8 mouse cellular contexts compared by ENCODE assay signal in the genomic region with DNA sequence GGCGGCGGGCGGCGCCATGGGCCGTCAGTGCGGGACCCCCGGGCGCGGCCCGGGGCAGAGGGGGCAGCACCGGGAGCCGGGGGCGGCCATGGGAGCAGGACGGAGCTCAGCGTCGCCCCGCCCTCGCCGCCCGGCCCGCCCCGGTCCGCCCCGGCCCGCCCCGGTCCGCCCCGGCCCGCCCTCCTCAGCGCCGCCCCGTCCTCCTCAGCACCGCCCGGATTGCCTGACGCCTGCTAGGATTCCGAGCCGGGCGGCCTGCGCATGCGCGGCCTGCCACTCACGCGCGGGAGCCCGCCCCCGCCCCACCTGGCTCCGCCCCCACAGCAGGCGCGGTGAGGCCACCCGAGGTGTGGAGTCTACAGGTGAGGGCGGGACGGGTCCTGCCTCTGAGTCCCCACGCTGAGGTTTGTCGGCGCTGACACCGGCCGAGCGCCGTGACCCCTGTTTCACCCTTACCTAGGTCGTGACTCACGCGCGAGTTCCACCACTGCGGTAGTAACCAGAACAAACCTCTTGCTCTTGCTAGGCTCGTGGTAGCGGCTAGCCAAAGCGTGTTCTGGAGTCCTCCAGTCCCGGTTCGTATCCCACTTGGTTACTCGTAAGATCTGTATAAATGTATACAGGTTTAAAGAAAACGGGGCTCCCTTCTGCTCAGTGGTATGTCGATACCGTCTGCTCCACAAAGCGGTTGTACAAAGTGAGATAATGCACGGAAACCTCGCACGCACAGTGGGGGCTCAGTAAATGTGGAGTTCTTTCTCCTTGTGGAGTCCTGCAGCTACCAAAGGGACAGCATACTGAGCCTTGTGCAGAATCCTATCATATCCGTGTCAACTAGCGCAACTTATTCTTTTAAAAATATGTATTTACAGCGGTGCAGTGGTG. TPM values are rescaled to one million over a fixed set of nuclear protein-coding genes. Genes with fewer than 3 reads are reported as not detected.
A peak's percentile ranks its signal among the peaks of the same experiment; 100 is the strongest.
DNase-seq lines count a peak whose midpoint lies in the region; ATAC-seq and TF ChIP-seq lines count a peak whose summit lies in the region.

A gene (minus strand): TSS at position 51 of the 885 bp plus-strand sequence.

- no peak for TF ChIP-seq EP300 in CH12.LX (IDR thresholded peaks at IDR 0.05; ENCODE audit: low read length)
- TF ChIP-seq EP300 in heart, postnatal 0 days (IDR thresholded peaks at IDR 0.05; ENCODE audit: low read depth): no peak

- in situ Hi-C loops in CH12.LX (cut with MboI; ENCODE audit: low pct_ligation_motif_present, low pct_unique_long_range_greater_than_20kb, low sequenced_read_pairs): no loop called here

- H3K4me3 ChIP-seq in CH12.LX (replicated peaks in 1 of 3; ENCODE audit: low read depth in 2 of 3, low read length in 2 of 3, poor library complexity in 1 of 3): peak within 1 kb of the TSS; percentile 67 to 90 (median 79)
- peak within 1 kb of the TSS; percentile 91 for H3K4me3 ChIP-seq in forebrain, embryonic 12.5 days (replicated peaks)
- H3K4me3 ChIP-seq in heart, postnatal 0 days (ENCODE audit: low read depth, low read length): peak within 1 kb of the TSS; percentile 97
- peak within 1 kb of the TSS; percentile 80 for H3K4me3 ChIP-seq in liver, embryonic 16.5 days (ENCODE audit: low read depth, low read length)
- H3K4me3 ChIP-seq in neural tube, embryonic 13.5 days: peak within 1 kb of the TSS; percentile 78
- H3K4me3 ChIP-seq in testis, adult 2 months (ENCODE audit: control insufficient read depth, low read depth, low read length): peak within 1 kb of the TSS; percentile 87

- peaks cover 11% of the 10 kb centered on the region for H3K27me3 ChIP-seq in CH12.LX (replicated peaks)
- H3K27me3 ChIP-seq in forebrain, embryonic 12.5 days: peaks cover 12% of the 10 kb centered on the region
- H3K27me3 ChIP-seq in heart, postnatal 0 days (ENCODE audit: control insufficient read depth, insufficient read depth, low read length): no peaks in the 10 kb centered on the region
- peaks cover 18% of the 10 kb centered on the region for H3K27me3 ChIP-seq in liver, embryonic 16.5 days (ENCODE audit: control insufficient read depth, insufficient read depth, low read depth, low read length)
- H3K27me3 ChIP-seq in neural tube, embryonic 13.5 days: no peaks in the 10 kb centered on the region
- no peaks in the 10 kb centered on the region for H3K27me3 ChIP-seq in testis, adult 2 months (ENCODE audit: control insufficient read depth, insufficient read depth, low read length)

- H3K4me1 ChIP-seq in CH12.LX (ENCODE audit: control insufficient read depth in 1 of 2, insufficient read depth in 2 of 2): peaks cover 15 to 40% of the 10 kb centered on the region in 2 experiments
- peaks cover 15% of the 10 kb centered on the region for H3K4me1 ChIP-seq in forebrain, embryonic 12.5 days
- peaks cover 41% of the 10 kb centered on the region for H3K4me1 ChIP-seq in heart, postnatal 0 days (ENCODE audit: control insufficient read depth, insufficient read depth)
- H3K4me1 ChIP-seq in liver, embryonic 16.5 days (ENCODE audit: control insufficient read depth, low read depth, low read length): peaks cover 17% of the 10 kb centered on the region
- peaks cover 21% of the 10 kb centered on the region for H3K4me1 ChIP-seq in neural tube, embryonic 13.5 days (replicated peaks)
- peaks cover 20% of the 10 kb centered on the region for H3K4me1 ChIP-seq in testis, adult 2 months (ENCODE audit: control insufficient read depth, insufficient read depth, low read length)

- TF ChIP-seq RAD21 in CH12.LX (IDR thresholded peaks at IDR 0.05; ENCODE audit: low read depth, low read length): no peak

- DNase-seq in CH12.LX (ENCODE audit: extremely low read depth): peak; percentile 91
- peak; percentile 74 for DNase-seq in c-Kit-positive CD71-positive TER-119-negative erythroid progenitor cells, embryonic 14.5 days (ENCODE audit: low read depth)
- DNase-seq in heart, postnatal 0 days (ENCODE audit: low spot score): peak; percentile 87
- peak; percentile 96 to 98 for DNase-seq in kidney, postnatal 4 days

- no peaks in the 10 kb centered on the region for H3K36me3 ChIP-seq in CH12.LX (replicated peaks in 1 of 2; ENCODE audit: control insufficient read depth in 1 of 2, insufficient read depth in 1 of 2, low read length in 1 of 2)
- H3K36me3 ChIP-seq in forebrain, embryonic 12.5 days (replicated peaks): no peaks in the 10 kb centered on the region
- 0 out of 2 replicates have a peak, but pooled peaks cover under 1% of the 10 kb centered on the region for H3K36me3 ChIP-seq in heart, postnatal 0 days (replicated peaks; ENCODE audit: control insufficient read depth, insufficient read depth, low read length)
- H3K36me3 ChIP-seq in liver, embryonic 16.5 days (ENCODE audit: control insufficient read depth, insufficient read depth): no peaks in the 10 kb centered on the region
- no peaks in the 10 kb centered on the region for H3K36me3 ChIP-seq in neural tube, embryonic 13.5 days
- no peaks in the 10 kb centered on the region for H3K36me3 ChIP-seq in testis, adult 2 months (ENCODE audit: control insufficient read depth, insufficient read depth, low read length)

- ATAC-seq in forebrain, embryonic 12.5 days (ENCODE audit: low FRiP score): peak; percentile 98
- peak; percentile 92 for ATAC-seq in heart, postnatal 0 days (ENCODE audit: insufficient read depth, low read depth)
- peak; percentile 99 for ATAC-seq in liver, embryonic 16.5 days (ENCODE audit: low read depth)
- ATAC-seq in neural tube, embryonic 13.5 days (ENCODE audit: low read depth): peak; percentile 96

- no peak within 1 kb of the TSS for H3K27ac ChIP-seq in CH12.LX (ENCODE audit: insufficient read depth, low read depth)
- no peak within 1 kb of the TSS for H3K27ac ChIP-seq in forebrain, embryonic 12.5 days
- H3K27ac ChIP-seq in heart, postnatal 0 days (ENCODE audit: low read depth): peak within 1 kb of the TSS; percentile 95
- H3K27ac ChIP-seq in liver, embryonic 16.5 days (ENCODE audit: low read length): no peak within 1 kb of the TSS; the same call in 1 of the 2 replicates
- peak within 1 kb of the TSS; percentile 59 for H3K27ac ChIP-seq in neural tube, embryonic 13.5 days (replicated peaks)
- peak within 1 kb of the TSS; percentile 14; the same call in 1 of the 2 replicates for H3K27ac ChIP-seq in testis, adult 2 months (ENCODE audit: control insufficient read depth, insufficient read depth, low read depth, low read length)

- no peaks in the 10 kb centered on the region for H3K79me2 ChIP-seq in CH12.LX (replicated peaks; ENCODE audit: control insufficient read depth, extremely low read depth, insufficient read depth, poor library complexity, severe bottlenecking)

- TF ChIP-seq POLR2A in CH12.LX (IDR thresholded peaks at IDR 0.05; ENCODE audit: low read depth, low read length): peak; percentile 68
- peak; percentile 20; the same call in 1 of the 2 replicates for TF ChIP-seq POLR2A in testis, adult 2 months (IDR thresholded peaks at IDR 0.05; ENCODE audit: control insufficient read depth, low read depth, low read length)

- H3K9me3 ChIP-seq in CH12.LX (replicated peaks; ENCODE audit: low read length): peaks cover 2% of the 10 kb centered on the region
- H3K9me3 ChIP-seq in forebrain, embryonic 12.5 days: no peaks in the 10 kb centered on the region
- no peaks in the 10 kb centered on the region for H3K9me3 ChIP-seq in heart, postnatal 0 days (replicated peaks; ENCODE audit: control insufficient read depth, low read length)
- no peaks in the 10 kb centered on the region for H3K9me3 ChIP-seq in liver, embryonic 16.5 days (replicated peaks; ENCODE audit: control insufficient read depth, low read length)
- H3K9me3 ChIP-seq in neural tube, embryonic 13.5 days: no peaks in the 10 kb centered on the region

- H3K9ac ChIP-seq in CH12.LX (ENCODE audit: insufficient read depth, low read depth): peak within 1 kb of the TSS; percentile 71
- H3K9ac ChIP-seq in forebrain, embryonic 12.5 days: peak within 1 kb of the TSS; percentile 87
- peak within 1 kb of the TSS; percentile 98 for H3K9ac ChIP-seq in heart, postnatal 0 days (replicated peaks; ENCODE audit: low read depth, low read length)
- peak within 1 kb of the TSS; percentile 77 for H3K9ac ChIP-seq in liver, embryonic 16.5 days (ENCODE audit: low read depth, low read length)
- peak within 1 kb of the TSS; percentile 85 for H3K9ac ChIP-seq in neural tube, embryonic 13.5 days

- dilution Hi-C loops in CH12.LX (cut with MboI; ENCODE audit: extremely low pct_ligation_motif_present, extremely low pct_unique_long_range_greater_than_20kb, low sequenced_read_pairs): no loop called here

- TF ChIP-seq CTCF in CH12.LX (conservative IDR thresholded peaks at IDR 0.05 in 1 of 2, IDR thresholded peaks at IDR 0.05 in 1 of 2; ENCODE audit: low read depth in 2 of 2, low read length in 2 of 2): no peak
- TF ChIP-seq CTCF in heart, postnatal 0 days (IDR thresholded peaks at IDR 0.05; ENCODE audit: low read depth): no peak
- no peak for TF ChIP-seq CTCF in testis, adult 2 months (IDR thresholded peaks at IDR 0.05; ENCODE audit: control insufficient read depth, insufficient read depth, insufficient replicate concordance, low read depth, low read length)

- 3% methylated on average over 52 of the region's 80 CpGs for WGBS in forebrain, embryonic 12.5 days
- WGBS in heart, postnatal 0 days: 3% methylated on average over 46 of the region's 80 CpGs
- WGBS in liver, embryonic 16.5 days (ENCODE audit: insufficient replicate concordance): 2% methylated on average over 55 of the region's 80 CpGs
- WGBS in neural tube, embryonic 13.5 days: 3% methylated on average over 51 of the region's 80 CpGs

- peak within 1 kb of the TSS; percentile 73 for H3K4me2 ChIP-seq in CH12.LX (ENCODE audit: insufficient read depth, low read depth, poor library complexity, severe bottlenecking)
- peak within 1 kb of the TSS; percentile 85 for H3K4me2 ChIP-seq in forebrain, embryonic 12.5 days
- H3K4me2 ChIP-seq in heart, postnatal 0 days (ENCODE audit: low read depth, low read length): peak within 1 kb of the TSS; percentile 75
- H3K4me2 ChIP-seq in liver, embryonic 16.5 days (ENCODE audit: low read depth, low read length): peak within 1 kb of the TSS; percentile 77
- peak within 1 kb of the TSS; percentile 86 for H3K4me2 ChIP-seq in neural tube, embryonic 13.5 days

TF ChIP-seq in CH12.LX, 34 proteins besides CTCF, POLR2A, EP300 and RAD21 (continues in another document):
- peak; percentile 26; the same call in 1 of the 2 replicates for TF ChIP-seq SIN3A (IDR thresholded peaks at IDR 0.05; ENCODE audit: low read length)
- 0 out of 2 replicates have a peak, but pooled peaks have one; percentile 20 for TF ChIP-seq CHD2 (IDR thresholded peaks at IDR 0.05; ENCODE audit: low read length)

RNA-seq across cellular contexts. Expression of the gene that starts here (rescaled TPM):
- total RNA-seq in CH12.LX (2012; rRNA removed): 9.9 and 11.8 TPM in 2 replicates
- 4.4 and 5.0 TPM in 2 replicates for total RNA-seq in CH12.LX (2014; rRNA removed)
- polyA plus RNA-seq in CH12.LX (2012; ENCODE audit: insufficient read length, low read depth): 6.9 and 7.3 TPM in 2 replicates
- 11.9 and 12.0 TPM in 2 replicates for polyA plus RNA-seq in forebrain, embryonic 12.5 days (2016; fragmentation: Nextera tagmentation; extraction: Ambion mirVana)
- 90.2 and 103 TPM in 2 replicates for total RNA-seq in heart, postnatal 0 days (2014; rRNA removed; ENCODE audit: low replicate concordance)
- 24.3 and 28.5 TPM in 2 replicates for polyA plus RNA-seq in heart, postnatal 0 days (2015; fragmentation: Nextera tagmentation; extraction: Ambion mirVana)
- 1.8 and 2.3 TPM in 2 replicates for polyA plus RNA-seq in liver, embryonic 16.5 days (2015; fragmentation: Nextera tagmentation; extraction: Ambion mirVana)
- polyA plus RNA-seq in neural tube, embryonic 13.5 days (2015; fragmentation: Nextera tagmentation; extraction: Ambion mirVana): 7.7 and 8.5 TPM in 2 replicates
- 13.5 and 15.4 TPM in 2 replicates for polyA plus RNA-seq in testis, adult 2 months (2012; rRNA removed)

Comparison
In these comparisons a context has a peak if more than half of its experiments do, and no peak if none do; other contexts are left out.
1. H3K27ac ChIP-seq: peak in heart, postnatal 0 days (single experiment), neural tube, embryonic 13.5 days (single experiment) and testis, adult 2 months (single experiment); none in CH12.LX (single experiment), forebrain, embryonic 12.5 days (single experiment) and liver, embryonic 16.5 days (single experiment).
2. Peak in every context shown above with its lines, with median percentiles within 50 percentile points of each other: DNase-seq, H3K4me2 ChIP-seq, H3K4me3 ChIP-seq, H3K9ac ChIP-seq and ATAC-seq.